In the genomic region with DNA sequence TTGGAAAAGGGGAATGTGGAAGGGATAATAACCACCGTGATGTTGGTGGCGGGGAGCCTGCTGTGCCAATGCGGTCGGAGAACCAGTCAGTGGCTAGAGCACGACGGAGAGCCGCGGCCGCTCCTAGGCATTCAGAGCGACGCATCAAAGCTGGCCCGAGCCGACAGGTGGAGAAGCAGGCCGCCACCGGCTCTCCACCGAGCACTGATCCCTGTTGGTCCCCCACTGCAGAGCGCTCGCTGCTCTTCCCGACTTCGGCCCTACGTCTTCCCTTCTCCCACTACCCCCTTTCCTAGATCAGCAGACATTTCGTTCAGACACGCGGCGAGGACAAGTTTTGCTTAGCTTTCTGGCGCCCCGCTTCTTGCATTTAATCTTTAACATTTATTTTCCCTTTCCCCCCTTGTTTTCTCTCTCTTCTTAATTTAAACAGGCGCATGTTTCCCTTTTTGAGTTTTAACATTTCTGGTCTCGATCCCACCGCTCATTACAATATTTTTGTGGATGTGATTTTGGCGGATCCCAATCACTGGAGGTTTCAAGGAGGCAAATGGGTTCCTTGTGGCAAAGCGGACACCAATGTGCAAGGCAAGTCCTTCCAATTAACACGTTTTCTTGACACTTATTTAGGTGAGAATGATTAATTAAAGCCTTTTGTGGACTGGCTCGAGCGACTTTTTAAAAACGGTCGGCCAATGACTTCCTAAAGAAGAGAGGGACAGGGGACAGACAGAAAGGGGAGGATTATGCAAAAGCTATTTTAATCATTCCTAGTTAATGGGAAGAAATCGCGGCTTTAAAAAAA, we compare ENCODE assay signal across 8 mouse cellular contexts. TPM values are rescaled to one million over a fixed set of nuclear protein-coding genes. Genes with fewer than 3 reads are reported as not detected.
DNase-seq lines count a peak whose midpoint lies in the region; ATAC-seq and TF ChIP-seq lines count a peak whose summit lies in the region.

No protein-coding gene starts in this region.

- TF ChIP-seq CTCF in lung, postnatal 0 days (IDR thresholded peaks at IDR 0.05) = no peak

- no peak overlapping the region for H3K27ac ChIP-seq in lung, postnatal 0 days (ENCODE audit: low read length)
- H3K27ac ChIP-seq in heart, embryonic 16.5 days (ENCODE audit: low read length) = no peak overlapping the region
- H3K27ac ChIP-seq in limb, embryonic 15.5 days = no peak overlapping the region
- H3K27ac ChIP-seq in stomach, embryonic 14.5 days (ENCODE audit: low read length) = no peak overlapping the region

- no peak for TF ChIP-seq EP300 in lung, postnatal 0 days (IDR thresholded peaks at IDR 0.05)

- peak; percentile 23 for DNase-seq in cerebellum, adult 11-12 months
- no peak for DNase-seq in cerebellum, adult 18-20 months
- no peak for DNase-seq in lung, postnatal 0 days (ENCODE audit: low spot score)
- DNase-seq in lung, postnatal 14 days = no peak
- DNase-seq in gastrocnemius, postnatal 10 days = no peak

- peaks cover 60% of the 10 kb centered on the region for H3K27me3 ChIP-seq in lung, postnatal 0 days (replicated peaks; ENCODE audit: insufficient read depth, low read length)
- peaks cover 61% of the 10 kb centered on the region for H3K27me3 ChIP-seq in heart, embryonic 16.5 days (ENCODE audit: control insufficient read depth, insufficient read depth, low read length)
- H3K27me3 ChIP-seq in limb, embryonic 15.5 days = peaks cover 84% of the 10 kb centered on the region
- H3K27me3 ChIP-seq in stomach, embryonic 14.5 days (ENCODE audit: control insufficient read depth, insufficient read depth, low read length) = peaks cover 44% of the 10 kb centered on the region

- no peaks in the 10 kb centered on the region for H3K9me3 ChIP-seq in lung, postnatal 0 days (ENCODE audit: low read length)
- 0 out of 2 replicates have a peak, but pooled peaks cover 3% of the 10 kb centered on the region for H3K9me3 ChIP-seq in heart, embryonic 16.5 days (replicated peaks; ENCODE audit: control insufficient read depth, low read length)
- no peaks in the 10 kb centered on the region for H3K9me3 ChIP-seq in limb, embryonic 15.5 days
- no peaks in the 10 kb centered on the region for H3K9me3 ChIP-seq in stomach, embryonic 14.5 days (ENCODE audit: control insufficient read depth, low read depth, low read length)

- H3K4me2 ChIP-seq in lung, postnatal 0 days (replicated peaks; ENCODE audit: low read depth, low read length) = 0 out of 2 replicates have a peak overlapping the region, but pooled peaks have one; percentile 17
- H3K4me2 ChIP-seq in heart, embryonic 16.5 days (ENCODE audit: low read depth, low read length) = peak overlapping the region; percentile 5
- H3K4me2 ChIP-seq in limb, embryonic 15.5 days = peak overlapping the region; percentile 36
- no peak overlapping the region for H3K4me2 ChIP-seq in stomach, embryonic 14.5 days (replicated peaks; ENCODE audit: low read depth, low read length)

- H3K4me3 ChIP-seq in lung, postnatal 0 days (ENCODE audit: low read depth, low read length) = peak overlapping the region; percentile 5; the same call in 1 of the 2 replicates
- H3K4me3 ChIP-seq in heart, embryonic 16.5 days (ENCODE audit: low read length) = peak overlapping the region; percentile 7; the same call in 1 of the 2 replicates
- H3K4me3 ChIP-seq in limb, embryonic 15.5 days = peak overlapping the region; percentile 19
- H3K4me3 ChIP-seq in stomach, embryonic 14.5 days (ENCODE audit: low read depth, low read length) = no peak overlapping the region

- ATAC-seq in lung, postnatal 0 days = no peak
- no peak for ATAC-seq in heart, embryonic 16.5 days (replicated peaks; ENCODE audit: extremely low read depth, insufficient read depth, low FRiP score)
- no peak for ATAC-seq in limb, embryonic 15.5 days (ENCODE audit: insufficient number of reproducible peaks, low FRiP score, low TSS enrichment, low read depth)
- 0 out of 2 replicates have a peak, but pooled peaks have one; percentile 30 for ATAC-seq in stomach, embryonic 14.5 days (ENCODE audit: insufficient number of reproducible peaks, insufficient read depth, low FRiP score, low read depth)

- 0 out of 2 replicates have a peak, but pooled peaks cover 4% of the 10 kb centered on the region for H3K4me1 ChIP-seq in lung, postnatal 0 days (ENCODE audit: insufficient read depth, low read depth, low read length)
- peaks cover 8% of the 10 kb centered on the region for H3K4me1 ChIP-seq in heart, embryonic 16.5 days (ENCODE audit: control insufficient read depth, insufficient read depth, low read length)
- H3K4me1 ChIP-seq in limb, embryonic 15.5 days = peaks cover 33% of the 10 kb centered on the region
- 0 out of 2 replicates have a peak, but pooled peaks cover 2% of the 10 kb centered on the region for H3K4me1 ChIP-seq in stomach, embryonic 14.5 days (ENCODE audit: control insufficient read depth, insufficient read depth, low read length)

- WGBS in lung, postnatal 0 days = 2% methylated on average over 36 of the region's 39 CpGs
- WGBS in heart, embryonic 16.5 days = under 1% methylated on average over 39 of the region's 39 CpGs
- 1% methylated on average over 39 of the region's 39 CpGs for WGBS in limb, embryonic 15.5 days
- 3% methylated on average over 27 of the region's 39 CpGs for WGBS in stomach, embryonic 14.5 days

- no peaks in the 10 kb centered on the region for H3K36me3 ChIP-seq in lung, postnatal 0 days (ENCODE audit: insufficient read depth, low read length)
- no peaks in the 10 kb centered on the region for H3K36me3 ChIP-seq in heart, embryonic 16.5 days (ENCODE audit: control insufficient read depth, insufficient read depth)
- no peaks in the 10 kb centered on the region for H3K36me3 ChIP-seq in limb, embryonic 15.5 days
- H3K36me3 ChIP-seq in stomach, embryonic 14.5 days (ENCODE audit: control insufficient read depth, insufficient read depth, low read length) = no peaks in the 10 kb centered on the region

- H3K9ac ChIP-seq in lung, postnatal 0 days (replicated peaks; ENCODE audit: low read depth) = no peak overlapping the region
- no peak overlapping the region for H3K9ac ChIP-seq in heart, embryonic 16.5 days (ENCODE audit: low read length)
- no peak overlapping the region for H3K9ac ChIP-seq in limb, embryonic 15.5 days
- H3K9ac ChIP-seq in stomach, embryonic 14.5 days (replicated peaks; ENCODE audit: low read depth, low read length) = no peak overlapping the region

RNA-seq across cellular contexts. Expression of a gene that starts 3.0 kb away (rescaled TPM):
- polyA plus RNA-seq in lung, postnatal 0 days (2015; fragmentation: Nextera tagmentation; extraction: Ambion mirVana) = 0.02 TPM in 1 of 2 replicates, not detected in the other
- 0.04 TPM in 1 of 2 replicates, not detected in the other for polyA plus RNA-seq in heart, embryonic 16.5 days (2015; fragmentation: Nextera tagmentation; extraction: Ambion mirVana)
- 0.16 and 0.26 TPM in 2 replicates for polyA plus RNA-seq in limb, embryonic 15.5 days (2015; fragmentation: Nextera tagmentation; extraction: Ambion mirVana)
- 0.15 TPM in 1 of 2 replicates, not detected in the other for polyA plus RNA-seq in stomach, embryonic 14.5 days (2014; fragmentation: Nextera tagmentation; extraction: Ambion mirVana)
- total RNA-seq in gastrocnemius, postnatal 10 days (2021) = under 1 TPM; 0.23 to 0.32 TPM
